Mouse (Mus musculus) A20 (cell line): Measurements from ENCODE around the gene Stk36.
A peak's percentile ranks its signal among the peaks of the same experiment; 100 is the strongest.

Experiments used
- DNase-seq: peaks from one replicate; pipeline ENCODE4 v3.0.0-alpha.2; 2011; ENCODE audit warnings: low read depth, low spot score

The Stk36 gene

GRCm38 (mm10) chr1:74668371-74668770 is 67.1 kb downstream of the Stk36 start:
- no peak for DNase-seq

DNA sequence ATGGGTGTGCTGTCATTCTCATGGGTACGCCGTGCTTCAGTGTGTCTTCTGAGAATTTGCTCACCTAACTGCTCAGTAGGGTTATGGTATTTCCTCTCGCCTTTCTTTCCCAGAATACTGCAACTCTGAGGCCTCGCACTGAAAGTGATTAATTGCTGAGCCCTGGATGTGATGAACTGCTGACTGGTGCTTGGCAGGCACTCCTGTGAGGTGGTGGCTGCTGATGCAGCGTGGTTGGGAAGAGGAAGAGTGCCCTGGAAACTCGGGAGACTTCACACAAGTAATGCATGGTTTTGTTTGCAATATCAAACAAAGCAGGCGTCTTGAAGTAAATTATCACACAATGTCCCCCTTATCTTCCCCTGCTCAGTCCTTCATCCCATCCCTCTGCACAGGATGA is 71.5 kb downstream of the Stk36 start:
- no peak for DNase-seq

DNA sequence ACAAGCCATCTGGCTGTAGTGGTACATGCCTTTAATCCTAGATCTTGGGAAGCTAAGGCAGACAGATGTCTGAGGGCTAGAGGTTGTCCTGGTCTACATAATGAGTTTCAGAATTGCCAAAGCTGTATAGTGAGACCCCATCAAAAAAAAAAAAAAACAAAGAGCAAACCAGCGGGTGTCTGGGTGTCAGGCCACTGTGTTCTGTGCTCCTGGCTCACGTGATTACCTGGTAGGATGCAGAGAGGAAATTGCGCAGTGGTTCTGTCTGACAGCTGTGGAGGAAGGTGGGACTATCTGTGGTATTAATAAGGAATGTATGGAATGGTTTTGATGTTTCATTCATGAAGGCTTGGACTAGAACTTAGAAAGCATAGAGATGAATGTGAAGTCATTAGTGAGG is 75.6 kb downstream of the Stk36 start:
- no peak for DNase-seq

- peak; percentile 58 for DNase-seq
These were observed 76.6 kb downstream of the Stk36 start for GRCm38 (mm10) chr1:74677843-74678242.
